Mouse (Mus musculus) megakaryocyte, embryonic 14.5 days (primary cell): ENCODE measurements around the gene Pcbp1.

Experiments
- FLI1 ChIP-seq: IDR thresholded peaks from 2 replicates; pipeline ENCODE4 v1.6.1; 2012; ENCODE audit warnings: low read length, inconsistent platforms, mixed read lengths
- GATA1 ChIP-seq: IDR thresholded peaks from 3 replicates; pipeline ENCODE4 v1.6.1; 2012; ENCODE audit warnings: mixed read lengths, low read length, inconsistent platforms, borderline replicate concordance

- TF ChIP-seq GATA1 = no peak
- no peak for TF ChIP-seq FLI1
Measured at GRCm38 (mm10) chr6:86489945-86490344, 36.2 kb downstream of the Pcbp1 start.
